Mouse (Mus musculus) activated CD4-positive, CD25-positive, alpha-beta regulatory T cell, adult 4 months (primary cell): ENCODE measurements around the gene Zfp326. TPM values are rescaled to one million over a fixed set of nuclear protein-coding genes. Genes with fewer than 3 reads are reported as not detected.

Experiments
- ATAC-seq: one replicate; pipeline ENCODE4 v1.8.0; 2017
- polyA plus RNA-seq, 2 experiments: library from polyadenylated mRNA; unstranded; fragments of 100-300 nt; shearing (Covaris generic); gene quantifications; one replicate each; pipeline ENCODE4 v1.2.1; 2017

The Zfp326 gene
- polyA plus RNA-seq, 2 experiments from 2014 or later, result 12.4 to 14.0 TPM

GRCm38 (mm10) chr5:105867841-105868447 is 8.4 kb upstream of the Zfp326 start:
- ATAC-seq, result peak; percentile 25

GRCm38 (mm10) chr5:105868593-105868992 is 7.8 kb upstream of the Zfp326 start:
- peak; percentile 45 for ATAC-seq

- no peak for ATAC-seq
Measured at GRCm38 (mm10) chr5:105869739-105870138, 6.6 kb upstream of the Zfp326 start.

- ATAC-seq, result no peak
Measured at GRCm38 (mm10) chr5:105871140-105871539, 5.2 kb upstream of the Zfp326 start.

GRCm38 (mm10) chr5:105872176-105872575 is 4.2 kb upstream of the Zfp326 start:
- ATAC-seq, result peak; percentile 37

- ATAC-seq, result no peak
Measured at GRCm38 (mm10) chr5:105872916-105873315, 3.4 kb upstream of the Zfp326 start.

GRCm38 (mm10) chr5:105873774-105874173 is 2.6 kb upstream of the Zfp326 start:
- ATAC-seq, result no peak

- ATAC-seq, result no peak
Measured at GRCm38 (mm10) chr5:105874476-105874875, 1.9 kb upstream of the Zfp326 start.

GRCm38 (mm10) chr5:105876925-105877774 is 785 bp downstream of the Zfp326 start:
- ATAC-seq, result peak; percentile 22

- ATAC-seq, result no peak
Measured at GRCm38 (mm10) chr5:105887317-105887716, 11.0 kb downstream of the Zfp326 start.

GRCm38 (mm10) chr5:105898161-105898560 is 21.8 kb downstream of the Zfp326 start:
- ATAC-seq, result no peak

- ATAC-seq, result no peak
Measured at GRCm38 (mm10) chr5:105909209-105909608, 32.8 kb downstream of the Zfp326 start.

- no peak for ATAC-seq
Measured at GRCm38 (mm10) chr5:105909671-105910070, 33.3 kb downstream of the Zfp326 start.

GRCm38 (mm10) chr5:105911498-105911897 is 35.1 kb downstream of the Zfp326 start:
- ATAC-seq, result no peak

GRCm38 (mm10) chr5:105917398-105917797 is 41.0 kb downstream of the Zfp326 start:
- ATAC-seq, result no peak

- ATAC-seq, result no peak
Measured at GRCm38 (mm10) chr5:105918289-105918688, 41.9 kb downstream of the Zfp326 start.

- ATAC-seq, result no peak
Measured at GRCm38 (mm10) chr5:105922818-105923487, 46.6 kb downstream of the Zfp326 start.

- no peak for ATAC-seq
Measured at GRCm38 (mm10) chr5:105924347-105924746, 48.0 kb downstream of the Zfp326 start.

- no peak for ATAC-seq
Measured at GRCm38 (mm10) chr5:105925568-105926255, 49.3 kb downstream of the Zfp326 start.

- no peak for ATAC-seq
Measured at GRCm38 (mm10) chr5:105930282-105930681, 53.9 kb downstream of the Zfp326 start.

- ATAC-seq, result no peak
Measured at GRCm38 (mm10) chr5:105932392-105932791, 56.0 kb downstream of the Zfp326 start.

GRCm38 (mm10) chr5:105941951-105942350 is 65.6 kb downstream of the Zfp326 start:
- no peak for ATAC-seq
